Mouse (Mus musculus) forebrain, embryonic 15.5 days (tissue): ENCODE measurements at regions not wholly inside any gene's neighbourhood (a gene's known extent, or its start where the extent isn't known, plus 50 kb on each side); places are given as distances from the start of the nearest gene placed in this dataset.

Source experiments
- ATAC-seq: fragments of 200-750 bp; cut with Nextera tagmentation; replicated peaks from 2 replicates; pipeline ENCODE4 v1.8.0; 2017; ENCODE audit warnings: mild to moderate bottlenecking, moderate TSS enrichment, moderate library complexity
- H3K27ac ChIP-seq: fragments of 300-500 bp; sonication (generic); replicated peaks from 2 replicates; pipeline ENCODE4 v1.5.1; 2015; ENCODE audit warnings: mild to moderate bottlenecking, inconsistent platforms
- H3K27me3 ChIP-seq: fragments of 300-500 bp; sonication (generic); 2 replicates; pipeline ENCODE4 v1.6.1; 2015; ENCODE audit warnings: inconsistent platforms
- H3K36me3 ChIP-seq: fragments of 300-500 bp; sonication (generic); 2 replicates; pipeline ENCODE4 v1.6.1; 2015; ENCODE audit warnings: mild to moderate bottlenecking, inconsistent platforms
- H3K4me1 ChIP-seq: fragments of 300-500 bp; sonication (generic); 2 replicates; pipeline ENCODE4 v1.6.1; 2015; ENCODE audit warnings: inconsistent platforms
- H3K4me2 ChIP-seq: fragments of 300-500 bp; sonication (generic); replicated peaks from 2 replicates; pipeline ENCODE4 v1.6.1; 2015; ENCODE audit warnings: mild to moderate bottlenecking, inconsistent platforms
- H3K4me3 ChIP-seq: fragments of 300-500 bp; sonication (generic); 2 replicates; pipeline ENCODE4 v1.5.1; 2015; ENCODE audit warnings: mild to moderate bottlenecking, inconsistent platforms
- H3K9ac ChIP-seq: fragments of 300-500 bp; sonication (generic); replicated peaks from 2 replicates; pipeline ENCODE4 v1.6.1; 2015; ENCODE audit warnings: mild to moderate bottlenecking, inconsistent platforms
- H3K9me3 ChIP-seq: fragments of 300-500 bp; sonication (generic); 2 replicates; pipeline ENCODE4 v1.6.1; 2016; ENCODE audit warnings: inconsistent platforms
- WGBS: fragments of 180-500 bp; shearing (Covaris S2); methylation state at CpG from one replicate; pipeline ENCODE4 v1.1.7; 2015; ENCODE audit warnings: mixed read lengths; 5-methylcytosine and 5-hydroxymethylcytosine counted together

DNA sequence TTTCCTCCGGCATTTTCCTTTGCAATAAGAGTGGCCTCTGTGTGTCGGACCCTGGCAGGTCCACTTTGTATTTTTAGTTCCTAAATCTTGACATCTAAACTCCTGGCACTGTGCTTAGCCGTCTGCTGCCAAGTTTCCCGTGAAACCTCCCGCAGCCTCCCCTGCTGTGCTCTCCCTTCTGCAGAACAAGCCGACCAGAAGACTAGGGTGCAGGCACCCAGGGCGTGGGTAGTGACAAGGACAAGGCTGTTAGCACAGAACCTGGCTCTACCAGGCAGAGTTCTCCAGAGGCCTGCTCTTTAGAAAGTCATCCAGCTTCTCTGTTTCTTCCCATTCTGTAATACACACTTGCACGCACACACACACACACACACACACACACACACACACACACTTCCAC is 274.8 kb downstream of the Vrk1 start:
- no peak overlapping the region for H3K9ac ChIP-seq

DNA sequence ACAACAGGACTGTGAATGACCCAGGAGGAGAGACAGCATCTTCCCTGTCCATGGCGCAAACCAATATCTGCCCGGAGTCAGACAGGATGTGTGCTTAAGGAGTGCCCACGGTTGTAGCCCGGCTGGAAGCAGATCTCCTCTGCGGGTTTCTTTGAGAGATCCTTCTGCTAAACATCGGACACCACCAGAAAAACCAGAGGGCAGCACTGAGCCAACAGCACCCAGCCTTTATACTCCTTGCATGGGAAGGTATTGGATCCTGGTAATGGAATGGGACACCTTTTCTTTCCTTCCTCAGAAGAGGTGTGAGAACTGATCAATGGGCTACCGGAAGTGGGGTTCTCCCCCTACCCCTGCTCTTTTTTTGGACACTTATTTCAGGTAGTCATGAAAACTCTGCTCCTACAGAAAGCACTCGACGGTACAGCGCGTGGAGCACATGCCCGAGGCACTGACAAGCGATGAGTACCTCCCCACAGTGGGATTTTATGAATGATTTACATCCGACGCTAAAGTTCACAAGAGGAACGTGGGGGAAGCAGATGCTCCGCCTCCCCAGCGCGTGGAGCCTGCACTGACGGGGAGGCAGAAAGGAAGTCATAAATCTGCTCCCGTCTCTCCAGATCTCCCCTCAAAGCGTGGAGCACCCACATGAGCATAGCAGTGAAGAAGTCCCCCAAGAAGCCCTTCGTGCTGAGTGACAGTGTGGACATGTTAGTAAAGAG is 278.9 kb downstream of the Vrk1 start:
- peaks cover 5% of the 10 kb centered on the region; the same call in 1 of the 2 replicates for H3K4me1 ChIP-seq
- no peak for ATAC-seq
- no peak overlapping the region for H3K4me3 ChIP-seq
- no peaks in the 10 kb centered on the region for H3K9me3 ChIP-seq
- H3K4me2 ChIP-seq: no peak overlapping the region
- WGBS: 79% methylated on average over 23 of the region's 23 CpGs
- H3K36me3 ChIP-seq: no peaks in the 10 kb centered on the region
- H3K27ac ChIP-seq: no peak overlapping the region
- no peaks in the 10 kb centered on the region for H3K27me3 ChIP-seq
- H3K9ac ChIP-seq: no peak overlapping the region

More for the DNA sequence above, 274.8 kb downstream of the Vrk1 start:
- Histone ChIP-seq H3K36me3 (no peaks in the 10 kb centered on the region), H3K4me2 (no peak overlapping the region), H3K27ac (no peak overlapping the region), H3K9me3 (no peaks in the 10 kb centered on the region), H3K4me1 (peaks cover 5% of the 10 kb centered on the region; the same call in 1 of the 2 replicates), H3K27me3 (no peaks in the 10 kb centered on the region), H3K4me3 (no peak overlapping the region)
- 90% methylated on average over 8 of the region's 8 CpGs for WGBS
- no peak for ATAC-seq

DNA sequence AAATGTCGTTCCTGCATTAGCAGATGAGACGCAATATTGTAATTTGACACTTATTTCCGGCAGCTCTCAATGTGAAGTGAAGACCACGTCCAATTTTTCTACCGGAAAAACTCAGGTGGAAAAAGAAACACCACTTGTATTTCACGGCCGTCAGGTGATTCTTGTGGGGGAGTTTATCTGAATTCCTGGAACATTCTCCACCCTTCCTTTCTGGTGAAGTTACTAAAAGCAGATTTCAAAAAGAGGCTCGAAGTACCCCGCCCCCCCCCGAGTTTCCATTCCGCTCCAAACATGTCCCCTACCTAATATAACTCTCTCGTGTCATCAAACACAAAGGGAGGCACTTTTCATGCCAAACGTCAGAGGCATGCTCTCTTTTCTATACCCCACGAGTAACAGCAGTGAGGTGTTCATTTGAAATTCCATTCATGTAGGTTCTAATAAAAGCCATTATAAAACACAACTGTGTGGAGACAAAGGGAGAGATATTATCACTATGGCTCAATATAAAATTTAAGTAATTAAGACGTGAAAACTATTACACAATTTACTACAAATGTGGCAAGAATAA is 281.5 kb downstream of the Vrk1 start:
- no peak overlapping the region for H3K4me3 ChIP-seq
- H3K4me2 ChIP-seq: no peak overlapping the region
- no peaks in the 10 kb centered on the region for H3K9me3 ChIP-seq
- H3K27ac ChIP-seq: peak overlapping the region; percentile 68
- no peaks in the 10 kb centered on the region for H3K36me3 ChIP-seq
- H3K9ac ChIP-seq: no peak overlapping the region
- WGBS: 54% methylated on average over 15 of the region's 15 CpGs
- H3K4me1 ChIP-seq: peaks cover 5% of the 10 kb centered on the region; the same call in 1 of the 2 replicates
- H3K27me3 ChIP-seq: no peaks in the 10 kb centered on the region
- ATAC-seq: no peak

GRCm38 (mm10) chr12:106293117-106293516 is 283.1 kb downstream of the Vrk1 start:
- peaks cover 5% of the 10 kb centered on the region; the same call in 1 of the 2 replicates for H3K4me1 ChIP-seq
- H3K4me2 ChIP-seq: no peak overlapping the region
- no peaks in the 10 kb centered on the region for H3K36me3 ChIP-seq
- no peak for ATAC-seq
- H3K27me3 ChIP-seq: no peaks in the 10 kb centered on the region
- H3K27ac ChIP-seq: no peak overlapping the region
- H3K4me3 ChIP-seq: no peak overlapping the region
- H3K9ac ChIP-seq: no peak overlapping the region
- 60% methylated on average over 5 of the region's 5 CpGs for WGBS
- H3K9me3 ChIP-seq: no peaks in the 10 kb centered on the region

DNA sequence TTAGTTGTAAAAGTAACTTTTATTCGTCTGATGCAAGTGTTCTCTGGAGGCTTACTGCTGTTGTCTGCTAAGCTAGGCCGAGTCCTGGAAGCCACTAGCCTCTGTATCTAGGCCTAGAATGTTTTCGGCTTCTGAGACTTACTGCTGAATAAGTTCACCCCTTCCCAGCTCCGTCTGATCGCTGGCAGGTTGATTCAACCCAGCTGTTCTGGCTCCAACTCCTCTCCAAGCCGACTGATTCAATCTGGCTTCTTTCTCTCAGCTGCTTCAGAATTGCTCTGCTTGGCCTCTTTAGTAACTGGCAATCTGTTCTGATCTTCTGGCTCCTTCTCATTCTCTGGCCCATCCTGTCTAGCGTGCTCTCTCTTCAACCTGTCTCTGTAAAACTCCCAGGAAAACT is 285.6 kb downstream of the Vrk1 start:
- no peaks in the 10 kb centered on the region for H3K27me3 ChIP-seq
- ATAC-seq: no peak
- H3K36me3 ChIP-seq: no peaks in the 10 kb centered on the region
- no peak overlapping the region for H3K4me2 ChIP-seq
- H3K27ac ChIP-seq: no peak overlapping the region
- H3K4me1 ChIP-seq: peaks cover 5% of the 10 kb centered on the region; the same call in 1 of the 2 replicates
- WGBS: 67% methylated on average over 7 of the region's 7 CpGs
- no peak overlapping the region for H3K4me3 ChIP-seq
- H3K9me3 ChIP-seq: no peaks in the 10 kb centered on the region
- H3K9ac ChIP-seq: no peak overlapping the region

- H3K9ac ChIP-seq: no peak overlapping the region
- no peaks in the 10 kb centered on the region for H3K27me3 ChIP-seq
- H3K4me3 ChIP-seq: no peak overlapping the region
- H3K36me3 ChIP-seq: no peaks in the 10 kb centered on the region
- WGBS: 51% methylated on average over 8 of the region's 8 CpGs
- H3K4me1 ChIP-seq: peaks cover 17% of the 10 kb centered on the region
- no peak overlapping the region for H3K4me2 ChIP-seq
- no peaks in the 10 kb centered on the region for H3K9me3 ChIP-seq
- no peak for ATAC-seq
- peak overlapping the region; percentile 74 for H3K27ac ChIP-seq
Measured at GRCm38 (mm10) chr12:106302617-106303016, 292.6 kb downstream of the Vrk1 start.

DNA sequence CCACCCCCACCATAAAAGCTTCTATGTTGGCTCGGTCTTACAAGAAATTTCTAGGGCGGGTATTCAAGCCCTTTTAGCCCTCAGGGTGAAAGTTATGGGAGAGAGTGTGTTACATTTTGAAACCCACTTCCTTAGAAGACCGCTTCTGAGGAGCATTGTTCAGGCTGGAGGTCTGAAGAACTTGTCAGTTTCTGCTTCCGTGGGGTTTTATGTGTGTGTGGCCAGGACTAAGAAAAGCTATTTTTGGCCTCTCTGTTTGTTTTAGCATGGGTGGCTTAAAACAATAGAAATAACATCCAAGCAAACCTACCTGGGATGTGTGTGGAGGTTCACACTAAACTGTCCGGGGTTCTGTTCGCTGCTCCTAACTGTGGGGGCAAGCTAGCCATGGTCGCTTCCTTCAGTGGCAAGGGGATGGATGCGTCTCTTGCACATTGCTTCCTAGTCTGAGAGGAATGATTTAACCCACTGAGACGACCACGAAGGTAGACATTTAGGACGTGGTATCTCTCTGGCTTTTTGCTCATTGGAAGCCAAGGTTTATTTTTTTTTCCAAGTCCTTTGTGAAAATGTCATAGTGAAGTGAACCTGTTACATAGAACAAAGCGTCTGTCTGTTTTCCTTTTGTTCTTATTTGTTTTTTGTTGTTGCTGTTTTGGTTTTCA is 298.4 kb downstream of the Vrk1 start:
- H3K36me3 ChIP-seq: no peaks in the 10 kb centered on the region
- H3K4me1 ChIP-seq: peaks cover 25% of the 10 kb centered on the region
- no peak overlapping the region for H3K27ac ChIP-seq
- WGBS: 82% methylated on average over 12 of the region's 12 CpGs
- ATAC-seq: no peak
- no peaks in the 10 kb centered on the region for H3K27me3 ChIP-seq
- H3K4me2 ChIP-seq: no peak overlapping the region
- no peak overlapping the region for H3K9ac ChIP-seq
- H3K4me3 ChIP-seq: no peak overlapping the region
- no peaks in the 10 kb centered on the region for H3K9me3 ChIP-seq

DNA sequence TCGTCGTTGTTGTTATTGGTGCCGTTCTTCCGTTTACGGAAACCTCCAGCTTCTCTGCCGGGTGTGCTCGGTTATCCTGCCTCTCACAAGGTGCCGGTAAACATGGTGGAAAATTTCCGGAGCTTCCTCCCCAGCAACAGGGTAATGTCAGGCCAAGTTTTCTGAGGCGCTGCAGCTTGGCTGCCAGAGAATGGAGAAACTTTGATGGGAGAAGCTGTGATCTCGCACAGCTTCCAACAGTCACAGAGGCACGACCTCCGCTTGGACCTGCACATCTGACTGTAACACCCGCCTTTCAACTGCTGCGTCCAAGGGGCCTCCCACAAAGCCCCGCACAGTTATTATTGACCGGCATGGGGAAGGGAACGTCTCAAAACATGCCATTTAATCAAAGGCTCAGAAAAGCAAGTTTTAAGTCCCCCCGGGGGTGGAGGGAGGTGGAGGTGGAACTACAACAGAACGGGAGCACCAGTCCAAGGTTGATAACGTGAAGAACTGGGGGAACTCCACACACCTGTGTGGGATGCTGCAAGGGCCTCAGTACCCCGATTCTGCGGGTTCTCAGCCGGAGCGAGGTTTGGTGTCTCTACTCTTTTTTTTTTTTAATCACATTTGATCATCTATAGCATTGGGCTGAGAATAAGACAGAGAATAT is 299.1 kb downstream of the Vrk1 start:
- no peak overlapping the region for H3K9ac ChIP-seq
- 73% methylated on average over 25 of the region's 25 CpGs for WGBS
- no peak overlapping the region for H3K4me3 ChIP-seq
- H3K27me3 ChIP-seq: no peaks in the 10 kb centered on the region
- peaks cover 25% of the 10 kb centered on the region for H3K4me1 ChIP-seq
- no peak for ATAC-seq
- H3K4me2 ChIP-seq: no peak overlapping the region
- no peaks in the 10 kb centered on the region for H3K9me3 ChIP-seq
- H3K36me3 ChIP-seq: no peaks in the 10 kb centered on the region
- H3K27ac ChIP-seq: no peak overlapping the region

DNA sequence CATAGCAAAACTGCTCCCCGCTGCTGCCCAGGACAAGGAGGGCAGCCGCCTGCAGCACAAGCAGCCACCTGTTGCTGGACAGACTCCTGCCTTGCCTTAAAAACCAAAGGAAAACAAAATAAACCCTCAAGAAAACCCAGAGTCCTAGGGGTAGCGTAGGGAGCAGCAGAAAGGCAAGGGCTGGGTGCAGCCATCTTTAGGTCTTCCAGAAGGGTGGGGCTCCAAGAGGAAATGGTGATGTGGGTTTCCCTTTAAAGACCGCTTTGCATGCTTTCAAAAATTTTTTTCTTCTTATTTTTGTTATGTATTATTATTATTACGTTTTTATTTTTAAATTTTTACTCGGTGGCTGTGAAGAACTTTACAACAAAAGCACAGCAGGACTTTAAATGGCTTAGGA is 300.1 kb downstream of the Vrk1 start:
- H3K4me2 ChIP-seq: peak overlapping the region; percentile 66
- 40% methylated on average over 6 of the region's 6 CpGs for WGBS
- H3K9ac ChIP-seq: no peak overlapping the region
- H3K9me3 ChIP-seq: no peaks in the 10 kb centered on the region
- H3K27me3 ChIP-seq: no peaks in the 10 kb centered on the region
- no peak overlapping the region for H3K27ac ChIP-seq
- no peaks in the 10 kb centered on the region for H3K36me3 ChIP-seq
- ATAC-seq: no peak
- peaks cover 22% of the 10 kb centered on the region for H3K4me1 ChIP-seq
- H3K4me3 ChIP-seq: no peak overlapping the region

DNA sequence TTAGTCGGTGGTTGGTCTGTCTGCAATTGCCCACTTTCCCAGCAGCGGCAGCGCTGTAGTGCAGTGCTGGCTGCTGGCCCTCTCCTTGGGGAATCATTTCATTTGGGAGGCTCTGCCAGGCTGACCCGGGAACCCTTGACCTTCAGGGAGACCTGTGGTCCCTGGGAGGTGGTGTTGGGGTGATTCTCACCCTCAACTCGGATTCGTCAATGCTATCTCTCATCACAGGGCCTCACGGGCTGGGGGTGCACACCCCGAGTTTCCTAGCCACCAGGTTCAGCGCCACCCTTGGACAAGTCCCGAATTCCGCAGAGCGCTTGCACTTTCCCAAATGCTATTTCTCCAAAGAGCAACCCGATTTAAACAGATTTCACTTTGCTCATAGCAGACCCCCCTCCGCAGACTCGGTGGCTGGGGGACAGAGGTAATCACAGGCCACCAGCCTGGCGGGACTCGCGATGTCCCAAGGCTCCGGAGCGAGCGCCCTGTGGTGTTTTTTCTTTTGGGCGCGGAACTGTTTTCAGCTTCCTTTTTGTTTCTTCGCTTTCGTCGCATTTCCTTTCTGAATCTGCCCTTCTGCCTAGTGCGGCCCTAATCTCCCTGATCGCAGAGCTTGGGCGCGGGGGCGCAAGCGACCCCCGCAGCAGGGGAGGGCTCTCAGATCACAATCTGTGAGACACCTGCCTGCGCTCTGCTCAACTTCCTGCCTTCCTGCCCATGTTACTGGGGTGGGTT is 300.7 kb downstream of the Vrk1 start:
- 1% methylated on average over 34 of the region's 34 CpGs for WGBS
- Histone ChIP-seq H3K4me2 (peak overlapping the region; percentile 66), H3K4me1 (peaks cover 17% of the 10 kb centered on the region), H3K9ac (peak overlapping the region; percentile 43), H3K36me3 (no peaks in the 10 kb centered on the region), H3K27ac (no peak overlapping the region; the same call in 1 of the 2 replicates), H3K27me3 (no peaks in the 10 kb centered on the region), H3K9me3 (no peaks in the 10 kb centered on the region), H3K4me3 (peak overlapping the region; percentile 37)
- ATAC-seq: no peak; the same call in 1 of the 2 replicates

GRCm38 (mm10) chr12:106311320-106311825 is 301.3 kb downstream of the Vrk1 start:
- H3K4me1 ChIP-seq: peaks cover 17% of the 10 kb centered on the region
- no peaks in the 10 kb centered on the region for H3K27me3 ChIP-seq
- no peaks in the 10 kb centered on the region for H3K9me3 ChIP-seq
- H3K27ac ChIP-seq: 0 out of 2 replicates have a peak overlapping the region, but pooled peaks have one; percentile 5
- no peaks in the 10 kb centered on the region for H3K36me3 ChIP-seq
- peak overlapping the region; percentile 43; the same call in 1 of the 2 replicates for H3K9ac ChIP-seq
- ATAC-seq: no peak
- H3K4me3 ChIP-seq: peak overlapping the region; percentile 37
- H3K4me2 ChIP-seq: peak overlapping the region; percentile 66
- WGBS: 46% methylated on average over 7 of the region's 7 CpGs
